Mouse (Mus musculus) E14TG2a.4 (cell line): ENCODE data around the gene Osbp2.

ENCODE experiments used
- H3K27me3 ChIP-seq: 2 replicates; pipeline ENCODE4 v1.6.1; 2014; ENCODE audit warnings: low read length, control low read depth; ENCODE audit not compliant: insufficient read depth
- H3K36me3 ChIP-seq: 2 replicates; pipeline ENCODE4 v1.6.1; 2014; ENCODE audit warnings: low read length, control low read depth; ENCODE audit not compliant: insufficient read depth
- H3K4me1 ChIP-seq: replicated peaks from 2 replicates; pipeline ENCODE4 v1.6.1; 2014; ENCODE audit warnings: low read depth, low read length, control low read depth
- H3K4me3 ChIP-seq: replicated peaks from 2 replicates; pipeline ENCODE4 v1.5.1; 2014; ENCODE audit warnings: mild to moderate bottlenecking, low read length
- H3K9me3 ChIP-seq: 2 replicates; pipeline ENCODE4 v1.6.1; 2014; ENCODE audit warnings: low read length, control low read depth
- CTCF ChIP-seq: conservative IDR thresholded peaks from 2 replicates; pipeline ENCODE4 v1.5.1; 2014; ENCODE audit warnings: low read length
- NANOG ChIP-seq: IDR thresholded peaks from 2 replicates; pipeline ENCODE4 v1.6.1; 2014; ENCODE audit warnings: borderline replicate concordance, low read length, mixed read lengths
- POU5F1 ChIP-seq: IDR thresholded peaks from 2 replicates; pipeline ENCODE4 v1.6.1; 2014; ENCODE audit warnings: low read length, borderline replicate concordance

The Osbp2 gene

GRCm38 (mm10) chr11:3691746-3692145 is 172.0 kb downstream of the Osbp2 start:
- no peaks in the 10 kb centered on the region for H3K4me1 ChIP-seq
- TF ChIP-seq POU5F1 = no peak
- no peak for TF ChIP-seq NANOG
- no peak for TF ChIP-seq CTCF
- H3K9me3 ChIP-seq = no peaks in the 10 kb centered on the region
- peaks cover 61% of the 10 kb centered on the region for H3K36me3 ChIP-seq
- H3K4me3 ChIP-seq = no peak overlapping the region
- H3K27me3 ChIP-seq = no peaks in the 10 kb centered on the region

- TF ChIP-seq POU5F1 (no peak), NANOG (no peak), CTCF (no peak)
- Histone ChIP-seq H3K9me3 (no peaks in the 10 kb centered on the region), H3K4me3 (no peak overlapping the region), H3K36me3 (peaks cover 96% of the 10 kb centered on the region), H3K4me1 (no peaks in the 10 kb centered on the region), H3K27me3 (no peaks in the 10 kb centered on the region)
These were observed 176.8 kb downstream of the Osbp2 start for GRCm38 (mm10) chr11:3686885-3687284.

- peaks cover 96% of the 10 kb centered on the region for H3K36me3 ChIP-seq
- TF ChIP-seq NANOG (no peak), CTCF (no peak), POU5F1 (no peak)
- no peaks in the 10 kb centered on the region for H3K9me3 ChIP-seq
- no peaks in the 10 kb centered on the region for H3K4me1 ChIP-seq
- no peaks in the 10 kb centered on the region for H3K27me3 ChIP-seq
- no peak overlapping the region for H3K4me3 ChIP-seq
These were observed 177.4 kb downstream of the Osbp2 start for GRCm38 (mm10) chr11:3686318-3686717.

GRCm38 (mm10) chr11:3685431-3685830 is 178.3 kb downstream of the Osbp2 start:
- peaks cover 95% of the 10 kb centered on the region for H3K36me3 ChIP-seq
- no peaks in the 10 kb centered on the region for H3K9me3 ChIP-seq
- TF ChIP-seq NANOG (no peak), CTCF (no peak), POU5F1 (no peak)
- no peaks in the 10 kb centered on the region for H3K27me3 ChIP-seq
- no peaks in the 10 kb centered on the region for H3K4me1 ChIP-seq
- no peak overlapping the region for H3K4me3 ChIP-seq

- Histone ChIP-seq H3K36me3 (peaks cover 95% of the 10 kb centered on the region), H3K4me1 (no peaks in the 10 kb centered on the region), H3K9me3 (no peaks in the 10 kb centered on the region), H3K27me3 (no peaks in the 10 kb centered on the region), H3K4me3 (no peak overlapping the region)
- TF ChIP-seq POU5F1 (no peak), CTCF (no peak), NANOG (no peak)
These were observed 178.8 kb downstream of the Osbp2 start for GRCm38 (mm10) chr11:3684723-3685430.

GRCm38 (mm10) chr11:3684232-3684631 is 179.5 kb downstream of the Osbp2 start:
- peaks cover 95% of the 10 kb centered on the region for H3K36me3 ChIP-seq
- no peaks in the 10 kb centered on the region for H3K4me1 ChIP-seq
- H3K4me3 ChIP-seq = no peak overlapping the region
- no peaks in the 10 kb centered on the region for H3K27me3 ChIP-seq
- no peaks in the 10 kb centered on the region for H3K9me3 ChIP-seq
- TF ChIP-seq NANOG = no peak
- TF ChIP-seq CTCF = no peak
- TF ChIP-seq POU5F1 = no peak

- TF ChIP-seq CTCF (no peak), NANOG (no peak), POU5F1 (no peak)
- Histone ChIP-seq H3K27me3 (no peaks in the 10 kb centered on the region), H3K4me1 (no peaks in the 10 kb centered on the region), H3K36me3 (peaks cover 95% of the 10 kb centered on the region), H3K9me3 (no peaks in the 10 kb centered on the region), H3K4me3 (no peak overlapping the region)
These were observed 180.0 kb downstream of the Osbp2 start for GRCm38 (mm10) chr11:3683696-3684095.

- TF ChIP-seq CTCF (no peak), POU5F1 (no peak), NANOG (no peak)
- Histone ChIP-seq H3K36me3 (peaks cover 95% of the 10 kb centered on the region), H3K9me3 (no peaks in the 10 kb centered on the region), H3K4me3 (no peak overlapping the region), H3K27me3 (no peaks in the 10 kb centered on the region), H3K4me1 (no peaks in the 10 kb centered on the region)
These were observed 183.9 kb downstream of the Osbp2 start for GRCm38 (mm10) chr11:3679771-3680170.

GRCm38 (mm10) chr11:3677204-3677603 is 186.5 kb downstream of the Osbp2 start:
- TF ChIP-seq CTCF (no peak), NANOG (no peak), POU5F1 (no peak)
- Histone ChIP-seq H3K4me1 (no peaks in the 10 kb centered on the region), H3K27me3 (no peaks in the 10 kb centered on the region), H3K4me3 (no peak overlapping the region), H3K9me3 (no peaks in the 10 kb centered on the region), H3K36me3 (peaks cover 95% of the 10 kb centered on the region)
